Mouse (Mus musculus) G1E (cell line): Measurements from ENCODE around the gene Ccnb3. TPM values are rescaled to one million over a fixed set of nuclear protein-coding genes. Genes with fewer than 3 reads are reported as not detected.

ENCODE experiments used
- ATAC-seq: 2 replicates; pipeline ENCODE4 v1.8.0; 2016; ENCODE audit warnings: mild to moderate bottlenecking; ENCODE audit not compliant: insufficient number of reproducible peaks, poor library complexity, low FRiP score, severe bottlenecking; ENCODE audit errors: extremely low read depth
- DNase-seq: peaks from one replicate; pipeline ENCODE4 v3.0.0; 2012; ENCODE audit warnings: low spot score
- H3K27me3 ChIP-seq: 2 replicates; pipeline ENCODE4 v1.6.1; 2012; ENCODE audit warnings: mild to moderate bottlenecking, low read length, inconsistent platforms; ENCODE audit not compliant: insufficient read depth
- H3K36me3 ChIP-seq: replicated peaks from 2 replicates; pipeline ENCODE3; 2012; ENCODE audit warnings: mild to moderate bottlenecking, inconsistent platforms
- H3K4me1 ChIP-seq: 2 replicates; pipeline ENCODE4 v1.6.1; 2012; ENCODE audit warnings: low read depth, low read length, inconsistent platforms, mixed read lengths; ENCODE audit not compliant: insufficient read depth
- H3K4me3 ChIP-seq: 2 replicates; pipeline ENCODE4 v1.5.1; 2012; ENCODE audit warnings: low read depth, mild to moderate bottlenecking, inconsistent platforms, low read length, moderate library complexity, mixed read lengths
- H3K9me3 ChIP-seq: replicated peaks from 2 replicates; pipeline ENCODE4 v1.6.1; 2012; ENCODE audit warnings: inconsistent platforms
- CTCF ChIP-seq: IDR thresholded peaks from 2 replicates; pipeline ENCODE4 v1.5.1; 2012; ENCODE audit warnings: low read depth, low read length, inconsistent platforms, mixed read lengths
- GATA1 ChIP-seq: IDR thresholded peaks from 2 replicates; pipeline ENCODE4 v1.6.1; 2012; ENCODE audit warnings: borderline replicate concordance, low read length, inconsistent platforms, mixed read lengths
- GATA2 ChIP-seq: IDR thresholded peaks from 2 replicates; pipeline ENCODE4 v1.6.1; 2012; ENCODE audit warnings: low read depth, low read length, inconsistent platforms, borderline replicate concordance
- POLR2AphosphoS5 ChIP-seq: IDR thresholded peaks from 2 replicates; pipeline ENCODE4 v1.6.1; 2012; ENCODE audit warnings: low read depth, low read length, inconsistent platforms; ENCODE audit not compliant: insufficient replicate concordance
- TAL1 ChIP-seq: conservative IDR thresholded peaks from 2 replicates; pipeline ENCODE4 v1.6.1; 2012; ENCODE audit warnings: low read depth, low read length, inconsistent platforms, mixed read lengths
- polyA plus RNA-seq: library from polyadenylated mRNA; stranded (reverse); fragments of >175 nt; gene quantifications from 2 replicates; pipeline ENCODE4 v1.2.3, GENCODE M21; 2012
- total RNA-seq, 2 experiments: library from RNA; stranded (forward) in 1 of 2; stranded (reverse) in 1 of 2; fragments of 200-1000 nt in 1 of 2; fragments of >200 nt in 1 of 2; fragmentation: Nextera tagmentation in 1 of 2; gene quantifications; 2 replicates each; pipeline ENCODE4 v1.2.3; 2014 to 2017

Ccnb3 gene
- not detected in 2 replicates for total RNA-seq (2014; fragmentation: Nextera tagmentation)
- total RNA-seq (2017) = under 0.01 TPM in 1 of 2 replicates, not detected in the other
- polyA plus RNA-seq = not detected in 2 replicates

- DNase-seq = no peak
- Histone ChIP-seq H3K4me1 (no peaks in the 10 kb centered on the region), H3K4me3 (no peak within 1 kb of the TSS), H3K27me3 (no peaks in the 10 kb centered on the region), H3K9me3 (no peaks in the 10 kb centered on the region), H3K36me3 (no peaks in the 10 kb centered on the region)
- TF ChIP-seq POLR2AphosphoS5 = no peak
- TF ChIP-seq TAL1 = no peak
- no peak for TF ChIP-seq CTCF
- no peak for TF ChIP-seq GATA2
- TF ChIP-seq GATA1 = no peak
- ATAC-seq = no peak
Measured at GRCm38 (mm10) chrX:7041519-7041918, at the start of gene Ccnb3. TSS of gene Ccnb3 (minus strand) at chrX:7041619.

DNA sequence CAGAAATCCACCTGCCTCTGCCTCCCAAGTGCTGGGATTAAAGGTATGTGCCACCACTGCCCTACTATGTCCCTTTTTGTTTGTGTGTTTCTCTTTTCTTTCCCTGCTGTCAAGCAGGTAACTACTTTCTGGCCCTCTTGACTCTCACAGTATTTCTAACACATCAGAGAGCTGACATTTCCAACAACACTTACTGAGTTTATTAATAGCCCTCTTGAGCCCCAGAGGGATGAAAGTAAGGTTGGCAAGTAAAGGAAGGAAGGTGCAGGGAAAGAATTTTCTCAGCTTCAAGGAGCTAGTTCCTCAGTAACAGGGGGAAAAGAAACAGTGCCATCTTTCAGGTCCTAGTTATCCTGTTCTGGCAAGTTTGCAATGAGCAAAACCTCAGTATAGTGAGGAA is 48.9 kb upstream of the Ccnb3 start:
- Histone ChIP-seq H3K27me3 (no peaks in the 10 kb centered on the region), H3K9me3 (no peaks in the 10 kb centered on the region), H3K4me3 (no peak overlapping the region), H3K4me1 (no peaks in the 10 kb centered on the region), H3K36me3 (no peaks in the 10 kb centered on the region)
- no peak for ATAC-seq
- TF ChIP-seq GATA2 (no peak), GATA1 (no peak), TAL1 (no peak), CTCF (no peak), POLR2AphosphoS5 (no peak)
- no peak for DNase-seq

DNA sequence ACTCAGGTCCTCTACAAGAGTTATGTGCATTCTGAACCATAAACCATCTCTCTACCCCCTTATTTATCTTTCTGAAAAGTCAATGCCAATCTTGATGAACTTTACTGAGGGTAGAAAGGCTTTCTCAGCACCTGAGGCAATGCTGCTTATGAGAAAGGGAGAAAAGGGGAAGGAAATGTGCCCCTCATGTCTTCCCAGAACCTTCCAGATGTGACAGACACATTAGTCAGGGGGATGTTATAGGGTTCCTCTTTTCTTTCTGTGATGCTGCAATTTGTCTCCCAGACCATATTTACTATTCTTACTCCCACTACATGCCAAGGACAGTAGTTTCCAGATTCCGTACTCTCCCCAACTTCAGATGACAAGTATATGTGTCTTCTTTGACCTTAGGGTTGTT is 44.5 kb upstream of the Ccnb3 start:
- Histone ChIP-seq H3K4me3 (no peak overlapping the region), H3K36me3 (no peaks in the 10 kb centered on the region), H3K9me3 (no peaks in the 10 kb centered on the region), H3K27me3 (no peaks in the 10 kb centered on the region), H3K4me1 (no peaks in the 10 kb centered on the region)
- no peak for ATAC-seq
- no peak for TF ChIP-seq GATA1
- no peak for TF ChIP-seq POLR2AphosphoS5
- no peak for TF ChIP-seq CTCF
- no peak for TF ChIP-seq TAL1
- no peak for DNase-seq

DNA sequence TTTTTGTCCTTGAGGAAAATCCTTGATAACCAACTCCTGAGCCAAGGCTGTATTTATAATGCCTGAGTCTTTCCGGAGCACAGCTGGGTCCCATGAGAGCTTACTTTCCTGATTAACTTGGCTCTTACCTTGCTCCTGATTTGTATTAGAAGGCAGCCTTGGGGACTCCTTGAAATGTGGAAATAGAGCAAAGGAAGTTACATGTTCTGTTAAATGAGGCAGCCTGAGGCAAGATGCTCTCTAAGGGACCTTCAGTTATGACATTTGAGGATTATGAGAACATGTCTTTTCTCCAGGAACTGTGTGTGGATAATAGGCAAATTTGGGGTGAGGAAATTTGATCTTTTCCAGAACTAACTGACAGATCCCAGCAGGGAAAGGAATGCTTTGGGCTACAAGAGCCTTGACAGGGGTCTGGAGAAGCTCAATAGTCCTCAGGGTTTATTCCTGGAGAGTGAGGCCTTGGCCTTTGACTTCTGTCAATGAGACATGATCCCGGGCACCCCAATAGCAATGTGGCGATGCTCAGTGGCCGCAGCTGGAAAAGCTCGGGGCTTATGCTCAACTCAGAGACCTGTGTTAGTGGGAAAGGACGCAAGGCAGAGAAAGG is 38.5 kb upstream of the Ccnb3 start:
- Histone ChIP-seq H3K9me3 (no peaks in the 10 kb centered on the region), H3K36me3 (no peaks in the 10 kb centered on the region), H3K27me3 (no peaks in the 10 kb centered on the region), H3K4me3 (no peak overlapping the region), H3K4me1 (no peaks in the 10 kb centered on the region)
- ATAC-seq = no peak
- DNase-seq = no peak
- TF ChIP-seq POLR2AphosphoS5 (no peak), TAL1 (no peak), CTCF (no peak)

GRCm38 (mm10) chrX:7068002-7068401 is 26.6 kb upstream of the Ccnb3 start:
- Histone ChIP-seq H3K27me3 (0 out of 2 replicates have a peak, but pooled peaks cover 3% of the 10 kb centered on the region), H3K9me3 (0 out of 2 replicates have a peak, but pooled peaks cover 2% of the 10 kb centered on the region), H3K36me3 (no peaks in the 10 kb centered on the region), H3K4me1 (no peaks in the 10 kb centered on the region), H3K4me3 (no peak overlapping the region)
- no peak for TF ChIP-seq CTCF
- TF ChIP-seq POLR2AphosphoS5 = no peak
- no peak for TF ChIP-seq GATA2
- no peak for TF ChIP-seq GATA1
- no peak for TF ChIP-seq TAL1
- DNase-seq (no peak), ATAC-seq (no peak)

GRCm38 (mm10) chrX:7067219-7067618 is 25.8 kb upstream of the Ccnb3 start, which contains the start of gene Akap4:
TSS of gene Akap4 (plus strand) at chrX:7067519.
- no peak for TF ChIP-seq TAL1
- TF ChIP-seq GATA1 = no peak
- no peak for TF ChIP-seq CTCF
- no peak for TF ChIP-seq POLR2AphosphoS5
- TF ChIP-seq GATA2 = no peak
- H3K27me3 ChIP-seq = 0 out of 2 replicates have a peak, but pooled peaks cover 3% of the 10 kb centered on the region
- ATAC-seq = no peak

GRCm38 (mm10) chrX:7064109-7064508 is 22.7 kb upstream of the Ccnb3 start:
- no peaks in the 10 kb centered on the region for H3K4me1 ChIP-seq
- DNase-seq = no peak
- no peaks in the 10 kb centered on the region for H3K36me3 ChIP-seq
- TF ChIP-seq GATA2 = no peak
- TF ChIP-seq POLR2AphosphoS5 = no peak
- no peak for TF ChIP-seq TAL1
- TF ChIP-seq GATA1 = no peak
- no peak for TF ChIP-seq CTCF
- no peak for ATAC-seq
- no peaks in the 10 kb centered on the region for H3K9me3 ChIP-seq
- H3K27me3 ChIP-seq = 0 out of 2 replicates have a peak, but pooled peaks cover 3% of the 10 kb centered on the region
- H3K4me3 ChIP-seq = no peak overlapping the region

More at GRCm38 (mm10) chrX:7067219-7067618, 25.8 kb upstream of the Ccnb3 start, which contains the start of gene Akap4:
- H3K4me3 ChIP-seq = no peak within 1 kb of the TSS
- H3K4me1 ChIP-seq = no peaks in the 10 kb centered on the region
- 0 out of 2 replicates have a peak, but pooled peaks cover 2% of the 10 kb centered on the region for H3K9me3 ChIP-seq
- H3K36me3 ChIP-seq = no peaks in the 10 kb centered on the region
- no peak for DNase-seq
